Mouse (Mus musculus) CD8-positive naive resting alpha-beta T cell, adult 2 months (primary cell): Measurements from ENCODE around the gene Stradb.
"Not testable (repeated sequence)": the region's sequence is repeated elsewhere in the genome, so short reads cannot be mapped to it uniquely, and the experiment has no call there.

ENCODE experiments used
- DNase-seq, 2 experiments: peaks; one replicate each; pipeline ENCODE4 v3.0.0; 2022; ENCODE audit warnings: low read depth in 2 of 2, low spot score in 2 of 2

Gene Stradb

GRCm38 (mm10) chr1:58973366-58974221 is at the start of gene Stradb, which contains the start of gene Trak2:
Stradb (plus strand) TSS chr1:58973522.
Trak2 (minus strand) TSS chr1:58973430.
- peak; percentile 94 to 96 for DNase-seq

- no peak for DNase-seq
Observed at GRCm38 (mm10) chr1:58926664-58927063, 46.7 kb upstream of the Stradb start.

GRCm38 (mm10) chr1:58936746-58937605 is 36.3 kb upstream of the Stradb start:
- DNase-seq, result no peak

- DNase-seq, result no peak
Observed at GRCm38 (mm10) chr1:58937606-58938099, 35.7 kb upstream of the Stradb start.

GRCm38 (mm10) chr1:58945523-58945922 is 27.8 kb upstream of the Stradb start:
- no peak for DNase-seq

GRCm38 (mm10) chr1:58945960-58946670 is 27.2 kb upstream of the Stradb start:
- DNase-seq, result no peak

- DNase-seq, result no peak
Observed at GRCm38 (mm10) chr1:58946718-58947117, 26.6 kb upstream of the Stradb start.

GRCm38 (mm10) chr1:58949561-58950106 is 23.7 kb upstream of the Stradb start:
- DNase-seq, result no peak

- no peak for DNase-seq
Observed at GRCm38 (mm10) chr1:58950899-58951648, 22.2 kb upstream of the Stradb start.

GRCm38 (mm10) chr1:58951841-58952240 is 21.5 kb upstream of the Stradb start:
- no peak for DNase-seq

- DNase-seq, result no peak
Observed at GRCm38 (mm10) chr1:58952526-58952925, 20.8 kb upstream of the Stradb start.

- no peak for DNase-seq
Observed at GRCm38 (mm10) chr1:58952997-58953396, 20.3 kb upstream of the Stradb start.

GRCm38 (mm10) chr1:58953686-58954434 is 19.5 kb upstream of the Stradb start:
- DNase-seq, result no peak

GRCm38 (mm10) chr1:58954578-58955410 is 18.5 kb upstream of the Stradb start:
- no peak for DNase-seq

GRCm38 (mm10) chr1:58955716-58956115 is 17.6 kb upstream of the Stradb start:
- DNase-seq, result no peak

- peak; percentile 47 to 63 for DNase-seq
Observed at GRCm38 (mm10) chr1:58956229-58956628, 17.1 kb upstream of the Stradb start.

GRCm38 (mm10) chr1:58957931-58958330 is 15.4 kb upstream of the Stradb start:
- no peak for DNase-seq

GRCm38 (mm10) chr1:58958789-58959526 is 14.4 kb upstream of the Stradb start:
- not testable (repeated sequence) for DNase-seq
